Mouse (Mus musculus) kidney, postnatal 0 days (tissue): ENCODE results near the gene BC017158. TPM values are rescaled to one million over a fixed set of nuclear protein-coding genes. Genes with fewer than 3 reads are reported as not detected.
A peak's percentile ranks its signal among the peaks of the same experiment; 100 is the strongest.

ENCODE experiments used
- ATAC-seq: fragments of 200-750 bp; cut with Nextera tagmentation; replicated peaks from 2 replicates; pipeline ENCODE4 v1.8.0; 2017; ENCODE audit warnings: low read depth, moderate number of reproducible peaks, moderate TSS enrichment, moderate library complexity; ENCODE audit not compliant: low FRiP score
- DNase-seq: peaks from one replicate; pipeline ENCODE4 v3.0.0-alpha.2; 2016; ENCODE audit warnings: low spot score
- H3K27ac ChIP-seq: fragments of 300-500 bp; sonication (generic); 2 replicates; pipeline ENCODE4 v1.5.1; 2014; ENCODE audit warnings: mild to moderate bottlenecking
- H3K27me3 ChIP-seq: fragments of 300-500 bp; sonication (generic); 2 replicates; pipeline ENCODE4 v1.6.1; 2014; ENCODE audit warnings: low read length, mixed read lengths; ENCODE audit not compliant: insufficient read depth
- H3K36me3 ChIP-seq: fragments of 300-500 bp; sonication (generic); 2 replicates; pipeline ENCODE4 v1.6.1; 2014; ENCODE audit warnings: low read length, mixed read lengths; ENCODE audit not compliant: insufficient read depth
- H3K4me1 ChIP-seq: fragments of 300-500 bp; sonication (generic); replicated peaks from 2 replicates; pipeline ENCODE4 v1.6.1; 2014; ENCODE audit warnings: antibody characterized with exemption, low read length, mixed read lengths; ENCODE audit not compliant: insufficient read depth
- H3K4me2 ChIP-seq: fragments of 300-500 bp; sonication (generic); 2 replicates; pipeline ENCODE4 v1.6.1; 2014; ENCODE audit warnings: mild to moderate bottlenecking, low read length, moderate library complexity, mixed read lengths
- H3K4me3 ChIP-seq: fragments of 300-500 bp; sonication (generic); replicated peaks from 2 replicates; pipeline ENCODE4 v1.5.1; 2014; ENCODE audit warnings: low read depth, low read length
- H3K9ac ChIP-seq: fragments of 300-500 bp; sonication (generic); 2 replicates; pipeline ENCODE4 v1.6.1; 2014; ENCODE audit warnings: low read depth, low read length
- H3K9me3 ChIP-seq: fragments of 300-500 bp; sonication (generic); replicated peaks from 2 replicates; pipeline ENCODE4 v1.6.1; 2016; ENCODE audit warnings: low read length, inconsistent platforms, mixed read lengths
- CTCF ChIP-seq: IDR thresholded peaks from 2 replicates; pipeline ENCODE4 v1.5.1; 2016; ENCODE audit warnings: antibody characterized with exemption, low read depth, mild to moderate bottlenecking, moderate library complexity
- WGBS: fragments of 180-500 bp; shearing (Covaris S2); extraction: QIAGEN DNeasy Blood & Tissue Kit; methylation state at CpG from one replicate; pipeline ENCODE4 v1.1.7; 2014; 5-methylcytosine and 5-hydroxymethylcytosine counted together
- polyA plus RNA-seq: library from polyadenylated mRNA; unstranded; fragments of >200 nt; fragmentation: Nextera tagmentation; extraction: Ambion mirVana; gene quantifications from 2 replicates; pipeline ENCODE4 v1.2.1, GENCODE M21; 2015

Gene BC017158
- polyA plus RNA-seq, 1 experiment from 2014 or later, result 22.1 TPM

- DNase-seq, result peak; percentile 70
- TF ChIP-seq CTCF, result peak; percentile 44; the same call in 1 of the 2 replicates
- Histone ChIP-seq H3K27me3 (no peaks in the 10 kb centered on the region), H3K9me3 (no peaks in the 10 kb centered on the region), H3K36me3 (no peaks in the 10 kb centered on the region), H3K4me2 (no peak overlapping the region), H3K4me1 (0 out of 2 replicates have a peak, but pooled peaks cover 6% of the 10 kb centered on the region), H3K27ac (peak overlapping the region; percentile 72; the same call in 1 of the 2 replicates), H3K4me3 (no peak overlapping the region), H3K9ac (no peak overlapping the region)
- 23% methylated on average over 1 of the region's 1 CpGs for WGBS
- ATAC-seq, result peak; percentile 78
These were observed 34.9 kb upstream of the BC017158 start for GRCm38 (mm10) chr7:128332896-128333295.

- TF ChIP-seq CTCF, result no peak
- Histone ChIP-seq H3K27ac (no peak overlapping the region), H3K9ac (no peak overlapping the region), H3K36me3 (no peaks in the 10 kb centered on the region), H3K4me1 (0 out of 2 replicates have a peak, but pooled peaks cover 6% of the 10 kb centered on the region), H3K4me2 (no peak overlapping the region), H3K27me3 (no peaks in the 10 kb centered on the region), H3K4me3 (no peak overlapping the region), H3K9me3 (no peaks in the 10 kb centered on the region)
- no peak for DNase-seq
- ATAC-seq, result no peak
- WGBS, result 60% methylated on average over 9 of the region's 9 CpGs
These were observed 33.0 kb upstream of the BC017158 start for GRCm38 (mm10) chr7:128330981-128331380.

GRCm38 (mm10) chr7:128324977-128325376 lies 27.0 kb upstream of the BC017158 start:
- Histone ChIP-seq H3K9me3 (no peaks in the 10 kb centered on the region), H3K27ac (no peak overlapping the region), H3K4me2 (no peak overlapping the region), H3K9ac (no peak overlapping the region), H3K27me3 (no peaks in the 10 kb centered on the region), H3K4me1 (no peaks in the 10 kb centered on the region), H3K4me3 (no peak overlapping the region), H3K36me3 (no peaks in the 10 kb centered on the region)
- 64% methylated on average over 1 of the region's 1 CpGs for WGBS
- TF ChIP-seq CTCF, result no peak
- DNase-seq (no peak), ATAC-seq (no peak)

GRCm38 (mm10) chr7:128321260-128321659 lies 23.3 kb upstream of the BC017158 start:
- Histone ChIP-seq H3K4me1 (no peaks in the 10 kb centered on the region), H3K36me3 (no peaks in the 10 kb centered on the region), H3K9ac (no peak overlapping the region), H3K27me3 (no peaks in the 10 kb centered on the region), H3K9me3 (no peaks in the 10 kb centered on the region), H3K4me2 (no peak overlapping the region), H3K4me3 (no peak overlapping the region), H3K27ac (no peak overlapping the region)
- TF ChIP-seq CTCF, result no peak
- ATAC-seq, result 0 out of 2 replicates have a peak, but pooled peaks have one; percentile 54
- DNase-seq, result peak; percentile 62
- 68% methylated on average over 7 of the region's 7 CpGs for WGBS

- 85% methylated on average over 2 of the region's 2 CpGs for WGBS
- Histone ChIP-seq H3K27ac (no peak overlapping the region), H3K36me3 (no peaks in the 10 kb centered on the region), H3K27me3 (no peaks in the 10 kb centered on the region), H3K9me3 (no peaks in the 10 kb centered on the region), H3K4me1 (no peaks in the 10 kb centered on the region), H3K4me3 (no peak overlapping the region), H3K9ac (no peak overlapping the region), H3K4me2 (no peak overlapping the region)
- no peak for TF ChIP-seq CTCF
- peak; percentile 49 for DNase-seq
- no peak for ATAC-seq
These were observed 22.3 kb upstream of the BC017158 start for GRCm38 (mm10) chr7:128320219-128320816.

GRCm38 (mm10) chr7:128319140-128319539 lies 21.2 kb upstream of the BC017158 start:
- DNase-seq (peak; percentile 31), ATAC-seq (no peak)
- H3K4me1 ChIP-seq, result no peaks in the 10 kb centered on the region
- no peaks in the 10 kb centered on the region for H3K27me3 ChIP-seq
- no peak overlapping the region for H3K4me2 ChIP-seq
- H3K27ac ChIP-seq, result no peak overlapping the region
- no peaks in the 10 kb centered on the region for H3K9me3 ChIP-seq
- H3K9ac ChIP-seq, result no peak overlapping the region
- WGBS, result 67% methylated on average over 7 of the region's 7 CpGs
- no peak overlapping the region for H3K4me3 ChIP-seq
- no peak for TF ChIP-seq CTCF
- no peaks in the 10 kb centered on the region for H3K36me3 ChIP-seq
